Mouse (Mus musculus): Measurements from ENCODE around the gene Srarp. TPM values are rescaled to one million over a fixed set of nuclear protein-coding genes. Genes with fewer than 3 reads are reported as not detected.

Srarp gene
- polyA plus RNA-seq, 1 experiment from 2014 or later, result not detected

DNA sequence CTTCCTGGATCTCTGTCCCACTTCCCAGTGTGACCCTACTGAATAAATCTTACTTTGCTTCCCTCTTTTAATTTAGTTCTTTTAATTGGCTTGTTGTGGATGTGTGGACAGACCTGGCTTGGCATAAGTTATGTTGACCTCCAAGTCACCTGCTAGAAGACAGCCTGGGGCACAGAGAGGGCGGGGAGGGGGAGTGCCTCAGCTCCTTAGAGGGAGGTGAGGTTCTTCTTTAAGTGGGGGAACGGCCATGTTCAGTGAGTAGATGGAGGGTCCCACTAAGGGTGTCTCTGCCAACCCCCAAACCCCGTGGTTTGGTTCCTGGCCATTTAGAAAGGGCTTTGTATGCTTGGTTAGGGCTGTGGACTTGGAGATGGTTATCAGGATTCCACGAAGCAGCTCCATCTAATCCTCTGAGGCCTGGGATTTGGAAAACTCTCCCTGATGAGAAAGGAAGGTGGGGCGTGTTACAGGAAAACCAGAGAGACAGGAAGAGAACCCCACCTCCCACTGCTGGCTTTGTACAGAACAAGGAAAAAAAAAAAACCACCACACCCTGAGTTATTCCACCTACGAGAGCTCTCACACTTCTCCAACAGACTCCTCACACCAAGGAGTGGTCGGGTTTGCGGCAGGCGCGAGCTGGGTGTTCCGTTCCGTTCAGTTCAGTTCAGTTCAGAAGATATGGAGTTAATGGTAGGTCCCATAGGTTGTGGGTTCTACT is 3.3 kb upstream of the Srarp start:
- no peaks in the 10 kb centered on the region for H3K9me3 ChIP-seq (replicated peaks)
- H3K4me2 ChIP-seq, result no peak overlapping the region
- no peak overlapping the region for H3K9ac ChIP-seq
- 78% methylated on average over 12 of the region's 12 CpGs for WGBS
- H3K4me3 ChIP-seq, result no peak overlapping the region
- H3K27me3 ChIP-seq, result no peaks in the 10 kb centered on the region
- H3K27ac ChIP-seq, result no peak overlapping the region
- ATAC-seq (replicated peaks; ENCODE audit: insufficient number of reproducible peaks, insufficient read depth, low FRiP score, low read depth), result no peak
- H3K36me3 ChIP-seq, result no peaks in the 10 kb centered on the region
- H3K4me1 ChIP-seq (replicated peaks), result peaks cover 8% of the 10 kb centered on the region

DNA sequence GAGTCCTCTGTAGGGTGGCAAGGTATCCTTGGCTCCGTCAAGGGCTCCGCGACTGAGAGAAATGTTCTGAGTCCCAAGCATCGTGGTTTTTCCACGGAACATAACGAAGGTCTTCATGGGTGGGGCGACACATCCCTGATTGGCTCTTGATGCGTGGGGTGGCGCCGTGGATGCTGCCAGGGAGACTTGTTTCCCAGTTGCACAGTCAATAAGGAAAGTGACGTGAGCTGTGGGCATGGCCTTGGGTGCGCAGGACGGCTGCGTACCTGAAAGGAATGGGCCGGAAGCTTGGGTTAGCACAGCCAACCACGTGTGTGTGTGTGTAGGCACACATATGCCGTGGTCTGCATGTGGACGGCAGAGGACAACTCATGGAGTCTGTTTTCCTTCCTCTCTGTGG is 2.7 kb downstream of the Srarp start:
- Histone ChIP-seq H3K36me3 (no peaks in the 10 kb centered on the region), H3K9ac (no peak overlapping the region), H3K4me1 (replicated peaks) (no peaks in the 10 kb centered on the region), H3K4me2 (no peak overlapping the region), H3K27ac (no peak overlapping the region), H3K27me3 (no peaks in the 10 kb centered on the region), H3K4me3 (no peak overlapping the region), H3K9me3 (replicated peaks) (no peaks in the 10 kb centered on the region)
- 82% methylated on average over 18 of the region's 18 CpGs for WGBS
- ATAC-seq (replicated peaks; ENCODE audit: insufficient number of reproducible peaks, insufficient read depth, low FRiP score, low read depth), result no peak

DNA sequence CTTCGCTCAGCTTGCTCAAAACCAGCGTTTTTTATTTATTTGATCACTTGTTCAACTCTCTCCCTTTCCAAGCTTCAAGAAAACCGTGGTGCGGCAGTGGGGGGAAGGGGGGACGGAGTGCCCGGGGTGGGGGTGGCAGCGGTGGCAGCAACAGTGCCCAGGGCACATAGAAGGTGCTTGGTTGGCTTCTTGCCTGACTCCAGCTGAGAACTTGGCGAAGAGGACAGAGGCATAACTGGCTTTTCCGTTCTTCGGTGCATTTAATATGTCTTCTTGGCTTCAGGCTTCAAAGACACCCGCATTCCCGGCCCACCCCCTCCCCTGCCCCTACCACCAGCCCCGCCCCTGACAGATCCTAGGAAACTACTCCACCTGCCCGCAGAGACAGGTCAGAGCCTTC is 3.2 kb downstream of the Srarp start:
- Histone ChIP-seq H3K4me1 (replicated peaks) (no peaks in the 10 kb centered on the region; the same call in 1 of the 2 replicates), H3K27me3 (no peaks in the 10 kb centered on the region), H3K9me3 (replicated peaks) (no peaks in the 10 kb centered on the region), H3K9ac (no peak overlapping the region), H3K27ac (no peak overlapping the region), H3K4me2 (no peak overlapping the region), H3K36me3 (no peaks in the 10 kb centered on the region), H3K4me3 (no peak overlapping the region)
- no peak for ATAC-seq (replicated peaks; ENCODE audit: insufficient number of reproducible peaks, insufficient read depth, low FRiP score, low read depth)
- 55% methylated on average over 14 of the region's 14 CpGs for WGBS

DNA sequence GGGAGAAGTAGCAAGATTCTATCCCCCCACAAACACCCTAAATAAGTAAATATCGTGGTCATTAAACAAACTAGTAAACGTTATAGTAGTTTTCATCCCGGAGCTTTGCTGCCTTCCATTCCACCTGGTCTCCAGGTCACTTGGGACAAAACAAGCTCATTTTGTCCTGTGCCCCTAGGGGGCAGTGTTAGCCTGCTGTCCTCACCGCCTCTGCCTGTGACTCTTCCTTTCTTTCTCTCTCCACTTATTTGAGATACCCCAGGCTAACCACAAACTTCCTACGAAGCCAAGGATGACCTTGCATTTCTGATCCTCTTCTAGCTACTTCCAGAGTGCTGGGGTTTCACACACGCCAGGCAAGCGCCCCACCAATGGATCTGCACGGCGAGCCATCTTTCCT is 4.9 kb downstream of the Srarp start:
- Histone ChIP-seq H3K9ac (no peak overlapping the region), H3K4me3 (no peak overlapping the region), H3K27me3 (no peaks in the 10 kb centered on the region), H3K9me3 (replicated peaks) (no peaks in the 10 kb centered on the region), H3K4me2 (no peak overlapping the region), H3K4me1 (replicated peaks) (peaks cover 16% of the 10 kb centered on the region), H3K27ac (no peak overlapping the region), H3K36me3 (no peaks in the 10 kb centered on the region)
- ATAC-seq (replicated peaks; ENCODE audit: insufficient number of reproducible peaks, insufficient read depth, low FRiP score, low read depth), result no peak
- 39% methylated on average over 9 of the region's 9 CpGs for WGBS

DNA sequence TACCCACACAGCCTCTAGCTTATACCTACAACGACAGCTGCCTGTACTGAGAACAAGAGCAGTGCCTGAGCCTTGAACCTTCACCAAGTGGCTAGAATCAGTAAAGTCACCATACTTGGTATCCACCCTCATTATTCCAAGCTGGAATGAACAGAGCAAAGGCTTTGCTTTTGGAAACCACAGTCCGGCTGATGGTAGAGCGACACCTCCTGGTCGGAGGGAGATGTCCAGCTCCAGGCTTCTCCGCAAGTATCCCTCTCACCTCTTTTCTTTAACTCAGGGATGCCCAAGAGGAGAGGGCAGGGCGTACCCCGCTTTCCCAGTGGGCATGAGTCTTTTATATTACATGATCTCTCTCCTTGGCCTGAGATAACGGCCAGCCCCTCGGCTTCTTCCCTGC is 6.1 kb downstream of the Srarp start:
- 55% methylated on average over 9 of the region's 9 CpGs for WGBS
- Histone ChIP-seq H3K9me3 (replicated peaks) (no peaks in the 10 kb centered on the region), H3K9ac (no peak overlapping the region), H3K4me2 (no peak overlapping the region), H3K4me1 (replicated peaks) (peaks cover 26% of the 10 kb centered on the region), H3K27ac (0 out of 2 replicates have a peak overlapping the region, but pooled peaks have one; percentile 19), H3K27me3 (no peaks in the 10 kb centered on the region), H3K36me3 (no peaks in the 10 kb centered on the region), H3K4me3 (no peak overlapping the region)
- no peak for ATAC-seq (replicated peaks; ENCODE audit: insufficient number of reproducible peaks, insufficient read depth, low FRiP score, low read depth)

DNA sequence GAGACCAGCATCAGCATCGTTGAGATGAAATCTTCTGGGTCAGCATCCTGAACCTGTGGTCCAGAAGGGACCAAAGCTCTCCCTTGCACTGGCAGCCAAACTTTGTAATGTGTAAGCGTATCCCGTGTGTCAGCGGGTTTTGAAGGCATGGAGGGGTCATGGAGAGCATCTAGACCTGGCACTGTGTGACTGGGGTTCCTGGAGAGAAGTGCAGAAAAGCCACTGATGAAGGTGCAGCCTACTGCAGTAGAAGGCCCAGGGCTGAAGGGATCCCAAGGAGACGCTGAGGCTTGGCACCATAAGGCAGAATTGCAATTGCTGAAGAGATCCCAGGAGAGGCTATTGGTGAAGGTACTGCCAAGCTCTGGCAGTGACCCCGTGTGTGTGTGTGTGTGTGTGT is 6.5 kb downstream of the Srarp start:
- Histone ChIP-seq H3K4me3 (no peak overlapping the region), H3K27ac (peak overlapping the region; percentile 19; the same call in 1 of the 2 replicates), H3K4me1 (replicated peaks) (peaks cover 29% of the 10 kb centered on the region), H3K27me3 (no peaks in the 10 kb centered on the region), H3K9ac (no peak overlapping the region), H3K36me3 (no peaks in the 10 kb centered on the region), H3K9me3 (replicated peaks) (no peaks in the 10 kb centered on the region), H3K4me2 (no peak overlapping the region)
- ATAC-seq (replicated peaks; ENCODE audit: insufficient number of reproducible peaks, insufficient read depth, low FRiP score, low read depth), result no peak
- 70% methylated on average over 6 of the region's 6 CpGs for WGBS

DNA sequence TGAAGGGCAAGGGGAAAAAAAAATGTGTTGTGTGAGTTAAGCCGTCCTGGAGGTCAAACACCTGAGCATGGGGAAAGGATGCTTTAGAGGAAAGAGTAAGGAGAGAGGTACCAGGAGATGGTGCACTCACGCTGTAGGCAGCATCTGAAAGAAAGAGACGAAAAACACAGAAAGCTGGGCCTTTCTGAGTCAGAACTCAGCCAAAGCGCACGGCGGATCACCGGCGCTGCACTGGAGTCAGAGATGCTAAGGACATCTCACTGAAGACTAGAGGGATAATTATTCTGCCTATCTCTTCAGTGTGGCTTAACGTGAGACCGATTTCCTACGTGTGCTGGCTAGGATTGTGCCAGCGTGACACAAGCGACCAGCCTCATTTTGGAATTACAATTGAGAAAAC is 8.0 kb downstream of the Srarp start:
- Histone ChIP-seq H3K9ac (no peak overlapping the region), H3K4me2 (no peak overlapping the region), H3K9me3 (replicated peaks) (no peaks in the 10 kb centered on the region), H3K4me1 (replicated peaks) (peaks cover 32% of the 10 kb centered on the region), H3K36me3 (no peaks in the 10 kb centered on the region), H3K27me3 (no peaks in the 10 kb centered on the region), H3K27ac (peak overlapping the region; percentile 97; the same call in 1 of the 2 replicates), H3K4me3 (no peak overlapping the region)
- 81% methylated on average over 13 of the region's 13 CpGs for WGBS
- no peak for ATAC-seq (replicated peaks; ENCODE audit: insufficient number of reproducible peaks, insufficient read depth, low FRiP score, low read depth)

DNA sequence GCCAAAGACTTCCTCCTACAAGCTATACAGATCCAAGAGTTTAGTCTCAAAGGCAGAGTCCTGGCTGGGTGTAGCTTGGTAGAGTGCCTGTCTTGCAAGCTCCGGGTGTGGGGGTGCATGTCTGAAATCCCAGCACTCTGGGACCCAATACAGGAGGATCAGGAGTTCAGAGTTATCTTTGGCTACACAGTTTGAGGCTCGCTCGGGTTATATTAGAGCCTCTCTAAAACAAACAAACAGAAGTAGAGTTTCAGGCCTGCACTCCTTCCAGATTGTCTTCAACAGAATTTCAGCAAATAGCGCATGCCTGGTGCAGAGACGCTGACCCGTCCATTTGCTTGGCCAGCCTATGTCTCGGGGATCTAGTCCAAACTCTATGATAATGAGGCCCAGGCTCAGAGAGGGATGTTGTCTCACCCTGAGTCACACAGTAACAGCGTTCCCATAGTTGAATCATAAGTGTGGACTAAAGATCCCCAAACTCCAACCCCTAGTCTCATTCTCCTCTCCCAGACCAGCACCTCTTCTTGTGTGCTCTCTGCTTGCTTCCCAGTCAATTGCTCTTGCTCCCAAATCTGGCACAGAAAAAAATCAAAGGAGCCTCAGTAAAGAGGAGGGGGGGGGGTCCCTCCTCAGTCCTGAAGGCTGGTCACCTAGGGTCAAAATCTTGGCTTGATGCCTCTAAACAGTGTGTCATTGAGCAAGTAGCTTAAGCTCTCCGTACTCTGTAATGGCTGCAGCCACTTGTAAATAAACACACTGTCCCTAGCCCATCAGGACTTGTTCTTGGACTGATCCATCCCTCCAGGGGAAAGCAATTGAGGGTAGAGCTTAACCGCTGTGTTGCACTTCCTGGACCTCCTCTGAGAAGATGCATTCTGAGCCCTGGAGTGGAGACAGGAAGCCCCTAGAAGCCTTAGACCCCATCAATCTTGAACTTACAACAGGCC is 8.8 kb downstream of the Srarp start:
- Histone ChIP-seq H3K9ac (peak overlapping the region; percentile 30; the same call in 1 of the 2 replicates), H3K27ac (peak overlapping the region; percentile 97), H3K9me3 (replicated peaks) (no peaks in the 10 kb centered on the region), H3K36me3 (no peaks in the 10 kb centered on the region), H3K27me3 (no peaks in the 10 kb centered on the region), H3K4me2 (peak overlapping the region; percentile 75), H3K4me1 (replicated peaks) (peaks cover 32% of the 10 kb centered on the region), H3K4me3 (peak overlapping the region; percentile 65; the same call in 1 of the 2 replicates)
- 53% methylated on average over 10 of the region's 10 CpGs for WGBS
- no peak for ATAC-seq (replicated peaks; ENCODE audit: insufficient number of reproducible peaks, insufficient read depth, low FRiP score, low read depth)

DNA sequence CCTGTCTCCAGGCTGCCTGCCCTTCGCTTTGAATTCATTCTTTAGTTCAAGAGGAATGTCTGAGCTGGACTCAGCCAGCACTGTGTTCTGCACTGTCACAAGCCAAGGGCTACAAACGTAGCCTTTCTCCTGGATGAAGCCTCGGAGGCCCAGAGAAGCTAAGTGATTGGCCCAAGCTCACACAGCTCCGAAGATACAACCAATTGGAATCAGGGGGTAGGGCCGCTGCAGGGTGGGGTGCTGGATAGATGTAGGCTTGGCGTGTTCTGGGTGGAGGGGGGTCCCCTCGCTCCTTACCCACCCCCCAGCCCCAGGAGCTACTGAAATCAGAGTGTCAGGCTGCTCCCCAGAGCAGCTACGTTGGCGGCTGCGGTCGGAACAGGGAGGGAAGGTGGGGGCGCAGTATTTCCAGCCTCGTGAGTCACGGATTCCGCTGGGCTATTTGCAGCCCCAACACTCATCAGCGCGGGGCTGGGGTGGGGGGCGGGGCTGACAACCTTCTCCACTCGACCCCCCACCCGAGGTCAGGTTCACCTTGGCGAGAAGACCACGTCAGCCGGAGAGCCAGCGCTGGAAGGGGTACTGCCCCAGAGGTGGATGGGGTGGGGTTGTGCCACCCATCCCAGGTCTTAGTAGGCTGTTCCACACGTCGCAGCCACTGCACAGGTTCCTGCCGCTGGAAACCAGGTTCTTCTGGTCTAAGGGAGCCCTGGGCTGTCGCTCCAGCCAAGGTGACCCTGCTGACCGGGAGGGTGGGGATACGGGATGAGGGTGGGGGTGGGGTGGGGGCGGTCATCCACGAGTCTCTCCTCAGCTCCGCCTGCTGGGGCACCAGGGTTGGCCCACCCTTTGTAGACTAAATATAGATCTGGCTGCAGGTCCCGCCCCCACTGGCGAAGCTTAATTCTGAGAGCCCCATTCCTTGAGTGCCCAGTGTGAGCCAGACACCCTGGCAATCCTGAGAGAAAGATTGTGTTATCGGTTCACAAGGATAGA is 10.1 kb downstream of the Srarp start:
- no peaks in the 10 kb centered on the region for H3K9me3 ChIP-seq (replicated peaks)
- peaks cover 38% of the 10 kb centered on the region for H3K4me1 ChIP-seq (replicated peaks)
- H3K27ac ChIP-seq, result peak overlapping the region; percentile 97
- peak; percentile 70 for ATAC-seq (replicated peaks; ENCODE audit: insufficient number of reproducible peaks, insufficient read depth, low FRiP score, low read depth)
- peak overlapping the region; percentile 75 for H3K4me2 ChIP-seq
- H3K36me3 ChIP-seq, result no peaks in the 10 kb centered on the region
- no peaks in the 10 kb centered on the region for H3K27me3 ChIP-seq
- H3K4me3 ChIP-seq, result peak overlapping the region; percentile 65
- 3% methylated on average over 36 of the region's 36 CpGs for WGBS
- peak overlapping the region; percentile 81 for H3K9ac ChIP-seq

DNA sequence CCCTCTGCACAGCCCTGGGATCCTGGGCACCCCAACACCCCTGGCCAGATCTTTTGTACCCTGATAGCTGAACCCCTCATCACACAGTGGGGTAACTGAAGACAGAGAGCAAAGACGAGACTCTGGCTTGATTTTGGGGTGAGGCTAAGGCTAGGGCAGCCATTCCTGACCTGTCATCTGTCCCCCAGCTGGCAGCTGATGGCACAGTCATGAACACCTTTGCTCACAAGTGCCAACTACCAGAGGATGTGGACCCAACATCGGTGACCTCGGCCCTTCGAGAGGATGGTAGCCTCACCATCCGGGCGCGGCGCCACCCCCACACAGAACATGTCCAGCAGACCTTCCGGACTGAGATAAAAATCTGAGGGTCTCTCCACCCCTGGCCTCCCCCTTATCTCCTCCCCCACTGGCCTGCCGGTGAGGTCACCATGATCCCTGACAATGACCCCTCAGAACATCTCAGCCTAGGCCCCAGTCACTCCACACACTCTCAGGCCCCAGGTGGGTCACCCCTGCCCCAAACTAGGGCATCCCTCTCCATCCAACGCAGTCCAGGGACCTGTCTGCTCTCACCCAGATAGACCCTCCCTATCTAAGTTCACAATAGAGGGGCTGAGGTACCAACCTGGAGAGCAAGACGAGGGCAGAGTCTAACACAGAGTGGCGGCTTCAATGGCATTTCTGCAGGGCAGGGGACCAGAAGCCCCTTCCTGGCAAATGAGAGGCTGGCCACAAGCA is 12.0 kb downstream of the Srarp start:
- Histone ChIP-seq H3K27me3 (no peaks in the 10 kb centered on the region), H3K9me3 (replicated peaks) (no peaks in the 10 kb centered on the region), H3K4me1 (replicated peaks) (peaks cover 53% of the 10 kb centered on the region), H3K36me3 (no peaks in the 10 kb centered on the region), H3K27ac (peak overlapping the region; percentile 97), H3K9ac (peak overlapping the region; percentile 81), H3K4me2 (peak overlapping the region; percentile 75), H3K4me3 (peak overlapping the region; percentile 65)
- WGBS, result 55% methylated on average over 13 of the region's 13 CpGs
- no peak for ATAC-seq (replicated peaks; ENCODE audit: insufficient number of reproducible peaks, insufficient read depth, low FRiP score, low read depth)

Measured in heart, embryonic 15.5 days (tissue).